Comparison of ENCODE assay signal across 8 mouse cellular contexts in the genomic region with DNA sequence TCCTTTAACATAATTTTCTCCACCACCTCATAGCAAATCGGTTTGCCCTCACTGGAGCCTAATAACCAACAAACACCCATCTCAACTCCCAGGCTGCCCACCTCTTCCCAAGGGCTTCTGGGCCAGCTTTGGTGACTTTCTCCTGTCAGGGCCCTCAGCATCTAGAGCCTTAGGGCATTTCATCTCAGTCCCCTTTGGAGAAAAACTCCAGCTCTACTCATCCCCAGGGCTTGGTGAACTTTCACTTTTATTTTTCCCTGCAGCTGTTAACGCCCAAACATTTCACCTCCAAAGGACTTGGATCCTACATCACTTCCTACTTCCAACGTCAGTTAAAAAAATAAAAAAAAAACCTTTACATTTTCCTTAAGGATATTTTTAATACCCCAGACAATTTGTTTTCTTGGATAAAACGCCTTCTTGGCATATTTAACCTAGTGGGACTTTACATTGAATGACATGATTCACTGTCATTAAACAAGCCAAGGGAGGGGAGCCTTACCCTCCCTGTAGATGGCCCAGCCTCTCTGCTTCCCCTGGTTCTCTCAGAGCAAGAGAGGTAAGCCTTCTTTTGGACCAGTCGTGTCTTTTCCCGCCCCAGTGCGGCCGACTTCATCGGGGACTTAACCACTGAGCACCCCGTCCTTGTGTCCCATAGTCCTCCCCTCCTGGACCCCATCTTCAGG. TPM values are rescaled to one million over a fixed set of nuclear protein-coding genes. Genes with fewer than 3 reads are reported as not detected.
DNase-seq lines count a peak whose midpoint lies in the region; ATAC-seq and TF ChIP-seq lines count a peak whose summit lies in the region.

No protein-coding gene starts in this region.

- WGBS in heart, embryonic 16.5 days: 11% methylated on average over 10 of the region's 10 CpGs
- 8% methylated on average over 10 of the region's 10 CpGs for WGBS in lung, embryonic 15.5 days
- WGBS in stomach, postnatal 0 days: 7% methylated on average over 10 of the region's 10 CpGs

- peak overlapping the region; percentile 96 for H3K27ac ChIP-seq in heart, embryonic 16.5 days (ENCODE audit: low read length)
- peak overlapping the region; percentile 97 for H3K27ac ChIP-seq in lung, embryonic 15.5 days
- peak overlapping the region; percentile 95 for H3K27ac ChIP-seq in stomach, postnatal 0 days (replicated peaks)

- peak; percentile 15 for TF ChIP-seq EP300 in stomach, postnatal 0 days (optimal IDR thresholded peaks at IDR 0.05)

- no peaks in the 10 kb centered on the region for H3K9me3 ChIP-seq in heart, embryonic 16.5 days (replicated peaks; ENCODE audit: control insufficient read depth, low read length)
- H3K9me3 ChIP-seq in lung, embryonic 15.5 days: no peaks in the 10 kb centered on the region
- no peaks in the 10 kb centered on the region for H3K9me3 ChIP-seq in stomach, postnatal 0 days (ENCODE audit: control insufficient read depth, low read length)

- peak overlapping the region; percentile 84 for H3K4me2 ChIP-seq in heart, embryonic 16.5 days (ENCODE audit: low read depth, low read length)
- peak overlapping the region; percentile 93 for H3K4me2 ChIP-seq in lung, embryonic 15.5 days
- H3K4me2 ChIP-seq in stomach, postnatal 0 days (replicated peaks; ENCODE audit: low read depth): peak overlapping the region; percentile 86

- TF ChIP-seq CTCF in stomach, postnatal 0 days (IDR thresholded peaks at IDR 0.05; ENCODE audit: low read depth): no peak

- DNase-seq in CD4-positive, CD25-positive, alpha-beta regulatory T cell, adult 2 months (ENCODE audit: low read depth, low spot score): peak; percentile 5
- DNase-seq in NIH3T3 (ENCODE audit: low read depth): peak; percentile 67
- peak; percentile 30 for DNase-seq in stomach, postnatal 0 days (ENCODE audit: low spot score)
- no peak for DNase-seq in cerebellum, adult 11 months
- DNase-seq in thymus, adult 18-20 months: no peak

- ATAC-seq in heart, embryonic 16.5 days (replicated peaks; ENCODE audit: extremely low read depth, insufficient read depth, low FRiP score): peak; percentile 19
- ATAC-seq in lung, embryonic 15.5 days (ENCODE audit: borderline replicate concordance, extremely low read depth, low FRiP score, low TSS enrichment): no peak
- no peak for ATAC-seq in stomach, postnatal 0 days (ENCODE audit: low FRiP score, low TSS enrichment)
- ATAC-seq in granulocyte monocyte progenitor cell, adult 5-6 weeks (replicated peaks; ENCODE audit: poor library complexity, severe bottlenecking): no peak

- no peaks in the 10 kb centered on the region for H3K36me3 ChIP-seq in heart, embryonic 16.5 days (ENCODE audit: control insufficient read depth, insufficient read depth)
- no peaks in the 10 kb centered on the region for H3K36me3 ChIP-seq in lung, embryonic 15.5 days
- H3K36me3 ChIP-seq in stomach, postnatal 0 days (ENCODE audit: control insufficient read depth, insufficient read depth, low read length): no peaks in the 10 kb centered on the region

- peak overlapping the region; percentile 61 for H3K9ac ChIP-seq in heart, embryonic 16.5 days (ENCODE audit: low read length)
- peak overlapping the region; percentile 28 for H3K9ac ChIP-seq in lung, embryonic 15.5 days
- peak overlapping the region; percentile 50 for H3K9ac ChIP-seq in stomach, postnatal 0 days (ENCODE audit: low read length)

- peak overlapping the region; percentile 77 for H3K4me3 ChIP-seq in heart, embryonic 16.5 days (ENCODE audit: low read length)
- peak overlapping the region; percentile 75 for H3K4me3 ChIP-seq in lung, embryonic 15.5 days
- H3K4me3 ChIP-seq in stomach, postnatal 0 days (ENCODE audit: low read depth, low read length): peak overlapping the region; percentile 84

- no peaks in the 10 kb centered on the region for H3K27me3 ChIP-seq in heart, embryonic 16.5 days (ENCODE audit: control insufficient read depth, insufficient read depth, low read length)
- no peaks in the 10 kb centered on the region for H3K27me3 ChIP-seq in lung, embryonic 15.5 days
- H3K27me3 ChIP-seq in stomach, postnatal 0 days (ENCODE audit: control insufficient read depth, insufficient read depth, low read length): no peaks in the 10 kb centered on the region

- peaks cover 7% of the 10 kb centered on the region for H3K4me1 ChIP-seq in heart, embryonic 16.5 days (ENCODE audit: control insufficient read depth, insufficient read depth, low read length)
- peaks cover 25% of the 10 kb centered on the region for H3K4me1 ChIP-seq in lung, embryonic 15.5 days
- H3K4me1 ChIP-seq in stomach, postnatal 0 days (replicated peaks; ENCODE audit: control insufficient read depth, insufficient read depth): no peaks in the 10 kb centered on the region

RNA-seq across cellular contexts. Expression of a gene that starts 0.7 kb away (rescaled TPM):
- polyA plus RNA-seq in heart, embryonic 16.5 days (2015; fragmentation: Nextera tagmentation; extraction: Ambion mirVana): 36.6 and 45.6 TPM in 2 replicates
- 42.5 and 45.6 TPM in 2 replicates for polyA plus RNA-seq in lung, embryonic 15.5 days (2015; fragmentation: Nextera tagmentation; extraction: Ambion mirVana)
- 40.6 and 41.7 TPM in 2 replicates for polyA plus RNA-seq in stomach, postnatal 0 days (2015; fragmentation: Nextera tagmentation; extraction: Ambion mirVana)
- total RNA-seq in granulocyte monocyte progenitor cell, adult 5-6 weeks (2014; fragmentation: Nextera tagmentation): 9.3 and 11.7 TPM in 2 replicates
- 0.73 and 2.9 TPM in 2 replicates for total RNA-seq in granulocyte monocyte progenitor cell, adult 5-6 weeks (2017)

Comparison
In these comparisons a context has a peak if more than half of its experiments do, and no peak if none do; other contexts are left out.
1. DNase-seq: peak in CD4-positive, CD25-positive, alpha-beta regulatory T cell, adult 2 months (single experiment), NIH3T3 (single experiment) and stomach, postnatal 0 days (single experiment); none in cerebellum, adult 11 months (single experiment) and thymus, adult 18-20 months (0 of 2).
2. Peak in every context shown above with its lines, with median percentiles within 50 percentile points of each other: H3K27ac ChIP-seq, H3K4me2 ChIP-seq, H3K4me3 ChIP-seq and H3K9ac ChIP-seq.